Mouse (Mus musculus) embryonic facial prominence, embryonic 11.5 days (tissue): ENCODE data around the gene Ranbp2. TPM values are rescaled to one million over a fixed set of nuclear protein-coding genes. Genes with fewer than 3 reads are reported as not detected.
A peak's percentile ranks its signal among the peaks of the same experiment; 100 is the strongest.

ENCODE experiments used
- ATAC-seq: fragments of 200-750 bp; cut with Nextera tagmentation; replicated peaks from 2 replicates; pipeline ENCODE4 v1.8.0; 2017; ENCODE audit warnings: low read depth; ENCODE audit not compliant: insufficient number of reproducible peaks, low FRiP score, low TSS enrichment
- DNase-seq: peaks from one replicate; pipeline ENCODE4 v3.0.0-alpha.2; 2015; ENCODE audit warnings: low spot score
- H3K27ac ChIP-seq: fragments of 300-500 bp; sonication (generic); replicated peaks from 2 replicates; pipeline ENCODE4 v1.5.1; 2014; ENCODE audit warnings: mild to moderate bottlenecking, low read depth, low read length, control low read depth
- H3K27me3 ChIP-seq: fragments of 300-500 bp; sonication (generic); 2 replicates; pipeline ENCODE4 v1.6.1; 2014; ENCODE audit warnings: mild to moderate bottlenecking, low read length, moderate library complexity, mixed read lengths; ENCODE audit not compliant: control insufficient read depth, insufficient read depth
- H3K36me3 ChIP-seq: fragments of 300-500 bp; sonication (generic); replicated peaks from 2 replicates; pipeline ENCODE4 v1.6.1; 2014; ENCODE audit warnings: low read depth, mild to moderate bottlenecking, low read length, moderate library complexity, mixed read lengths; ENCODE audit not compliant: control insufficient read depth, insufficient read depth
- H3K4me1 ChIP-seq: fragments of 300-500 bp; sonication (generic); 2 replicates; pipeline ENCODE4 v1.6.1; 2014; ENCODE audit warnings: low read length, mixed read lengths; ENCODE audit not compliant: control insufficient read depth, insufficient read depth
- H3K4me2 ChIP-seq: fragments of 300-500 bp; sonication (generic); 2 replicates; pipeline ENCODE4 v1.6.1; 2014; ENCODE audit warnings: low read depth, mild to moderate bottlenecking, control low read depth, low read length, moderate library complexity
- H3K4me3 ChIP-seq: fragments of 300-500 bp; sonication (generic); 2 replicates; pipeline ENCODE4 v1.5.1; 2014; ENCODE audit warnings: low read depth, low read length, control low read depth
- H3K9ac ChIP-seq: fragments of 300-500 bp; sonication (generic); replicated peaks from 2 replicates; pipeline ENCODE4 v1.6.1; 2014; ENCODE audit warnings: mild to moderate bottlenecking, control low read depth, low read length
- H3K9me3 ChIP-seq: fragments of 300-500 bp; sonication (generic); replicated peaks from 2 replicates; pipeline ENCODE4 v1.6.1; 2016; ENCODE audit warnings: mild to moderate bottlenecking, low read length, inconsistent platforms, mixed read lengths; ENCODE audit not compliant: control insufficient read depth
- WGBS: fragments of 180-500 bp; shearing (Covaris S2); extraction: QIAGEN DNeasy Blood & Tissue Kit; methylation state at CpG from one replicate; pipeline ENCODE4 v1.1.7; 2014; 5-methylcytosine and 5-hydroxymethylcytosine counted together
- polyA plus RNA-seq: library from polyadenylated mRNA; unstranded; fragments of >200 nt; fragmentation: Nextera tagmentation; extraction: Ambion mirVana; gene quantifications from 2 replicates; pipeline ENCODE4 v1.2.1, GENCODE M21; 2014

The Ranbp2 gene
- 27.5 and 30.8 TPM in 2 replicates for polyA plus RNA-seq

GRCm38 (mm10) chr10:58446384-58447279, at the start of gene Ranbp2:
Ranbp2 (plus strand) TSS chr10:58446920.
- under 1% methylated on average over 72 of the region's 91 CpGs for WGBS

GRCm38 (mm10) chr10:58398941-58399340, 47.8 kb upstream of the Ranbp2 start:
- no peaks in the 10 kb centered on the region for H3K9me3 ChIP-seq
- ATAC-seq (no peak), DNase-seq (no peak)
- H3K4me3 ChIP-seq = no peak overlapping the region
- 96% methylated on average over 8 of the region's 8 CpGs for WGBS
- H3K4me1 ChIP-seq = no peaks in the 10 kb centered on the region
- no peak overlapping the region for H3K9ac ChIP-seq
- H3K36me3 ChIP-seq = no peaks in the 10 kb centered on the region
- no peaks in the 10 kb centered on the region for H3K27me3 ChIP-seq
- H3K27ac ChIP-seq = no peak overlapping the region
- H3K4me2 ChIP-seq = no peak overlapping the region

More at GRCm38 (mm10) chr10:58446384-58447279, at the start of gene Ranbp2:
- H3K4me1 ChIP-seq = no peaks in the 10 kb centered on the region
- peak within 1 kb of the TSS; percentile 98 for H3K4me3 ChIP-seq
- no peaks in the 10 kb centered on the region for H3K36me3 ChIP-seq
- H3K9ac ChIP-seq = peak within 1 kb of the TSS; percentile 93
- H3K4me2 ChIP-seq = peak within 1 kb of the TSS; percentile 56
- peak within 1 kb of the TSS; percentile 87 for H3K27ac ChIP-seq
- DNase-seq = peak; percentile 99
- ATAC-seq = peak; percentile 97
- H3K9me3 ChIP-seq = no peaks in the 10 kb centered on the region
- no peaks in the 10 kb centered on the region for H3K27me3 ChIP-seq

GRCm38 (mm10) chr10:58401838-58402237, 44.9 kb upstream of the Ranbp2 start:
- Histone ChIP-seq H3K4me2 (no peak overlapping the region), H3K9ac (no peak overlapping the region), H3K4me1 (no peaks in the 10 kb centered on the region), H3K27ac (no peak overlapping the region), H3K9me3 (no peaks in the 10 kb centered on the region), H3K36me3 (no peaks in the 10 kb centered on the region), H3K27me3 (no peaks in the 10 kb centered on the region), H3K4me3 (no peak overlapping the region)
- DNase-seq (no peak), ATAC-seq (no peak)
- WGBS = 90% methylated on average over 3 of the region's 3 CpGs

- DNase-seq = no peak
- no peaks in the 10 kb centered on the region; the same call in 1 of the 2 replicates for H3K36me3 ChIP-seq
- 87% methylated on average over 6 of the region's 6 CpGs for WGBS
- no peaks in the 10 kb centered on the region for H3K27me3 ChIP-seq
- H3K4me1 ChIP-seq = no peaks in the 10 kb centered on the region
- H3K27ac ChIP-seq = no peak overlapping the region
- H3K4me2 ChIP-seq = no peak overlapping the region
- no peak overlapping the region for H3K9ac ChIP-seq
- H3K4me3 ChIP-seq = no peak overlapping the region
- ATAC-seq = no peak
- no peaks in the 10 kb centered on the region for H3K9me3 ChIP-seq
These were observed 42.1 kb upstream of the Ranbp2 start for GRCm38 (mm10) chr10:58404639-58405038.

- DNase-seq = no peak
- Histone ChIP-seq H3K4me1 (no peaks in the 10 kb centered on the region), H3K9me3 (no peaks in the 10 kb centered on the region), H3K9ac (no peak overlapping the region), H3K4me2 (no peak overlapping the region), H3K27me3 (no peaks in the 10 kb centered on the region), H3K4me3 (no peak overlapping the region), H3K27ac (no peak overlapping the region), H3K36me3 (no peaks in the 10 kb centered on the region; the same call in 1 of the 2 replicates)
- ATAC-seq = no peak
- WGBS = 90% methylated on average over 4 of the region's 4 CpGs
These were observed 41.3 kb upstream of the Ranbp2 start for GRCm38 (mm10) chr10:58405285-58405948.

- DNase-seq (no peak), ATAC-seq (no peak)
- no peak overlapping the region for H3K27ac ChIP-seq
- H3K36me3 ChIP-seq = no peaks in the 10 kb centered on the region; the same call in 1 of the 2 replicates
- no peaks in the 10 kb centered on the region for H3K4me1 ChIP-seq
- no peak overlapping the region for H3K4me3 ChIP-seq
- H3K9ac ChIP-seq = no peak overlapping the region
- H3K4me2 ChIP-seq = no peak overlapping the region
- 80% methylated on average over 2 of the region's 2 CpGs for WGBS
- no peaks in the 10 kb centered on the region for H3K27me3 ChIP-seq
- H3K9me3 ChIP-seq = no peaks in the 10 kb centered on the region
These were observed 40.8 kb upstream of the Ranbp2 start for GRCm38 (mm10) chr10:58405949-58406305.

- 89% methylated on average over 4 of the region's 4 CpGs for WGBS
These were observed 34.4 kb upstream of the Ranbp2 start for GRCm38 (mm10) chr10:58412331-58412730.

GRCm38 (mm10) chr10:58412852-58413251, 33.9 kb upstream of the Ranbp2 start:
- Histone ChIP-seq H3K9ac (no peak overlapping the region), H3K36me3 (no peaks in the 10 kb centered on the region; the same call in 1 of the 2 replicates), H3K27me3 (no peaks in the 10 kb centered on the region), H3K4me3 (no peak overlapping the region), H3K4me1 (no peaks in the 10 kb centered on the region), H3K27ac (no peak overlapping the region), H3K9me3 (no peaks in the 10 kb centered on the region), H3K4me2 (no peak overlapping the region)
- ATAC-seq (no peak), DNase-seq (no peak)

More at GRCm38 (mm10) chr10:58412331-58412730, 34.4 kb upstream of the Ranbp2 start:
- H3K4me1 ChIP-seq = no peaks in the 10 kb centered on the region
- no peak overlapping the region for H3K27ac ChIP-seq
- H3K27me3 ChIP-seq = no peaks in the 10 kb centered on the region
- no peak overlapping the region for H3K4me3 ChIP-seq
- H3K4me2 ChIP-seq = no peak overlapping the region
- H3K36me3 ChIP-seq = no peaks in the 10 kb centered on the region; the same call in 1 of the 2 replicates
- H3K9me3 ChIP-seq = no peaks in the 10 kb centered on the region
- no peak overlapping the region for H3K9ac ChIP-seq
- DNase-seq = no peak
- no peak for ATAC-seq
